Mouse (Mus musculus) myocyte (in vitro differentiated cells): ENCODE data around the gene Acvrl1. TPM values are rescaled to one million over a fixed set of nuclear protein-coding genes. Genes with fewer than 3 reads are reported as not detected.
A peak's percentile ranks its signal among the peaks of the same experiment; 100 is the strongest.

Source experiments
- H3K27me3 ChIP-seq: one replicate; pipeline ENCODE4 v1.6.1; 2011; ENCODE audit not compliant: control insufficient read depth, insufficient read depth, insufficient read length
- H3K36me3 ChIP-seq: one replicate; pipeline ENCODE4 v1.6.1; 2011; ENCODE audit not compliant: control insufficient read depth, insufficient read depth
- H3K4me2 ChIP-seq: one replicate; pipeline ENCODE4 v1.6.1; 2011; ENCODE audit warnings: low read depth, control low read depth
- H3K4me3 ChIP-seq: one replicate; pipeline ENCODE4 v1.5.1; 2011; ENCODE audit warnings: mild to moderate bottlenecking, control low read depth, moderate library complexity
- H3K79me2 ChIP-seq: one replicate; pipeline ENCODE4 v1.6.1; 2011; ENCODE audit not compliant: control insufficient read depth, insufficient read depth
- H3ac ChIP-seq: one replicate; pipeline ENCODE4 v1.6.1; 2011; ENCODE audit not compliant: control insufficient read depth, insufficient read length
- CEBPB ChIP-seq: IDR thresholded peaks from 2 replicates; pipeline ENCODE4 v1.6.1; 2011; ENCODE audit warnings: mild to moderate bottlenecking, moderate library complexity; ENCODE audit not compliant: poor library complexity, insufficient read depth, severe bottlenecking
- E2F4 ChIP-seq: IDR thresholded peaks from one replicate; pipeline ENCODE4 v1.6.1; 2011; ENCODE audit warnings: mild to moderate bottlenecking, control low read depth, moderate library complexity; ENCODE audit not compliant: insufficient read depth
- MAX ChIP-seq: IDR thresholded peaks from one replicate; pipeline ENCODE4 v1.6.1; 2011; ENCODE audit warnings: low read depth, mild to moderate bottlenecking, control low read depth
- MYOD1 ChIP-seq, 3 experiments: IDR thresholded peaks; one replicate each; pipeline ENCODE4 v1.6.1; 2011; ENCODE audit warnings: control low read depth in 2 of 3, low read depth in 2 of 3, mild to moderate bottlenecking in 2 of 3, moderate library complexity in 1 of 3; ENCODE audit not compliant: insufficient read length in 2 of 3, control insufficient read depth in 1 of 3
- MYOG ChIP-seq, 3 experiments: IDR thresholded peaks; one replicate each; pipeline ENCODE4 v1.6.1; 2011; ENCODE audit warnings: control low read depth in 2 of 3, low read depth in 2 of 3, mild to moderate bottlenecking in 2 of 3; ENCODE audit not compliant: insufficient read length in 2 of 3, control insufficient read depth in 1 of 3, insufficient read depth in 1 of 3
- POLR2A ChIP-seq: IDR thresholded peaks from one replicate; pipeline ENCODE4 v1.6.1; 2011; ENCODE audit warnings: low read depth, mild to moderate bottlenecking, control low read depth, moderate library complexity; ENCODE audit not compliant: insufficient read length
- POLR2AphosphoS2 ChIP-seq: IDR thresholded peaks from one replicate; pipeline ENCODE4 v1.6.1; 2011; ENCODE audit warnings: low read depth, control low read depth; ENCODE audit not compliant: insufficient read length
- REST ChIP-seq: IDR thresholded peaks from one replicate; pipeline ENCODE4 v1.6.1; 2011; ENCODE audit warnings: mild to moderate bottlenecking, control low read depth, moderate library complexity; ENCODE audit not compliant: insufficient read depth, insufficient read length
- SRF ChIP-seq: IDR thresholded peaks from one replicate; pipeline ENCODE4 v1.6.1; 2011; ENCODE audit warnings: low read depth; ENCODE audit not compliant: control insufficient read depth, insufficient read length
- TCF12 ChIP-seq: IDR thresholded peaks from one replicate; pipeline ENCODE4 v1.6.1; 2011; ENCODE audit warnings: mild to moderate bottlenecking, control low read depth; ENCODE audit not compliant: poor library complexity, insufficient read depth, severe bottlenecking
- TCF3 ChIP-seq: IDR thresholded peaks from one replicate; pipeline ENCODE4 v1.6.1; 2011; ENCODE audit warnings: low read depth, control low read depth; ENCODE audit not compliant: insufficient read length
- USF1 ChIP-seq: IDR thresholded peaks from one replicate; pipeline ENCODE4 v1.6.1; 2011; ENCODE audit warnings: low read depth, mild to moderate bottlenecking, control low read depth, moderate library complexity
- polyA plus RNA-seq: library from polyadenylated mRNA; unstranded; fragments of >200 nt; fragmentation: generic; extraction: Trizol; gene quantifications from one replicate; pipeline ENCODE4 v1.2.1, GENCODE M21; 2012; ENCODE audit warnings: missing spikeins

The Acvrl1 gene
- polyA plus RNA-seq, 1 experiment = 0.10 TPM

- H3K4me2 ChIP-seq = no peak overlapping the region
- H3ac ChIP-seq = no peak overlapping the region
- TF ChIP-seq USF1 (no peak), SRF (no peak), TCF12 (no peak), REST (no peak), POLR2A (no peak), MYOG (IDR thresholded peaks at IDR 0.05; ENCODE audit: control insufficient read depth in 1 of 3, insufficient read depth in 1 of 3, insufficient read length in 2 of 3, low read depth in 2 of 3) (no peak), MAX (no peak), CEBPB (no peak)
- no peak overlapping the region for H3K4me3 ChIP-seq
- H3K36me3 ChIP-seq = no peaks in the 10 kb centered on the region
- no peaks in the 10 kb centered on the region for H3K79me2 ChIP-seq
- H3K27me3 ChIP-seq = peaks cover 4% of the 10 kb centered on the region
These were observed 16.5 kb downstream of the Acvrl1 start for GRCm38 (mm10) chr15:101144779-101145178.

GRCm38 (mm10) chr15:101145424-101146099 lies 17.2 kb downstream of the Acvrl1 start:
- Histone ChIP-seq H3K4me3 (no peak overlapping the region), H3K79me2 (no peaks in the 10 kb centered on the region), H3K4me2 (peak overlapping the region; percentile 59), H3ac (no peak overlapping the region), H3K27me3 (peaks cover 4% of the 10 kb centered on the region), H3K36me3 (no peaks in the 10 kb centered on the region)
- peak; percentile 61 to 95 (median 95) for TF ChIP-seq MYOG (IDR thresholded peaks at IDR 0.05; ENCODE audit: control insufficient read depth in 1 of 3, insufficient read depth in 1 of 3, insufficient read length in 2 of 3, low read depth in 2 of 3)
- TF ChIP-seq TCF12 = no peak
- TF ChIP-seq CEBPB = no peak
- no peak for TF ChIP-seq USF1
- no peak for TF ChIP-seq MAX
- no peak for TF ChIP-seq REST
- peak; percentile 66 for TF ChIP-seq POLR2A
- TF ChIP-seq POLR2AphosphoS2 = peak; percentile 36
- peak; percentile 15 for TF ChIP-seq TCF3
- peak in 2 of 3 experiments; percentile 87 to 92 for TF ChIP-seq MYOD1 (IDR thresholded peaks at IDR 0.05; ENCODE audit: control insufficient read depth in 1 of 3, insufficient read length in 2 of 3, low read depth in 2 of 3)
- TF ChIP-seq SRF = peak; percentile 72
- no peak for TF ChIP-seq E2F4

GRCm38 (mm10) chr15:101146100-101146965 lies 18.0 kb downstream of the Acvrl1 start:
- Histone ChIP-seq H3ac (no peak overlapping the region), H3K36me3 (no peaks in the 10 kb centered on the region), H3K79me2 (no peaks in the 10 kb centered on the region), H3K27me3 (peaks cover 4% of the 10 kb centered on the region), H3K4me2 (peak overlapping the region; percentile 59), H3K4me3 (no peak overlapping the region)
- no peak for TF ChIP-seq POLR2A
- no peak for TF ChIP-seq USF1
- no peak for TF ChIP-seq SRF
- TF ChIP-seq TCF3 = no peak
- TF ChIP-seq POLR2AphosphoS2 = no peak
- no peak for TF ChIP-seq TCF12
- no peak for TF ChIP-seq MAX
- TF ChIP-seq REST = no peak
- no peak for TF ChIP-seq MYOG (IDR thresholded peaks at IDR 0.05; ENCODE audit: control insufficient read depth in 1 of 3, insufficient read depth in 1 of 3, insufficient read length in 2 of 3, low read depth in 2 of 3)
- no peak for TF ChIP-seq CEBPB
- TF ChIP-seq MYOD1 (IDR thresholded peaks at IDR 0.05; ENCODE audit: control insufficient read depth in 1 of 3, insufficient read length in 2 of 3, low read depth in 2 of 3) = no peak
- no peak for TF ChIP-seq E2F4

GRCm38 (mm10) chr15:101147115-101147909 lies 19.0 kb downstream of the Acvrl1 start:
- Histone ChIP-seq H3K36me3 (no peaks in the 10 kb centered on the region), H3ac (no peak overlapping the region), H3K27me3 (peaks cover 4% of the 10 kb centered on the region), H3K79me2 (no peaks in the 10 kb centered on the region), H3K4me3 (no peak overlapping the region), H3K4me2 (no peak overlapping the region)
- TF ChIP-seq MYOD1 (IDR thresholded peaks at IDR 0.05; ENCODE audit: control insufficient read depth in 1 of 3, insufficient read length in 2 of 3, low read depth in 2 of 3) (no peak), SRF (no peak), MAX (no peak), CEBPB (no peak), TCF12 (no peak), MYOG (IDR thresholded peaks at IDR 0.05; ENCODE audit: control insufficient read depth in 1 of 3, insufficient read depth in 1 of 3, insufficient read length in 2 of 3, low read depth in 2 of 3) (no peak), TCF3 (no peak), E2F4 (no peak), POLR2A (no peak), POLR2AphosphoS2 (no peak), REST (no peak), USF1 (no peak)
